Mouse (Mus musculus): Measurements from ENCODE around the gene Adamtsl1. TPM values are rescaled to one million over a fixed set of nuclear protein-coding genes. Genes with fewer than 3 reads are reported as not detected.

Adamtsl1 gene
- polyA plus RNA-seq, 2 experiments: 0.11 to 0.23 TPM

DNA sequence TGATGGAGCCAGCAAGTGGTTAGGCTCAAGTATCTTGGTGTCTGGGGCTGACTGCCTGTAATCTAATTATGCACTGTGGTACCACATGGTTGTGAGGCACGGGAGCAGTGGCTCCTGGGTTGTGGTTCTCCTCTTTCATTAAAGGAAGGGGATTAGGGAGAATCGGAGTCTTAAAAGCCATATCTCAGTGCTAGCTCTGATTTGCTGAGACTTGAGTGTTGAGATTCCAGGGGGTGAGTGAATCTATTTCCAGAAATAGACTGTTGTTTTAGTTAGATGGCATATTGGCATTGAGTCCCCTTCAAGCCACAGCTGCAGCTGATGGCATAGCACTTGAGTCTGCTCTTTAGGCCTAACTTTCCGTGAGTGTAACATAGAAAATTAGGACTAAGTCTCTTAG is 877.2 kb downstream of the Adamtsl1 start:
- H3K9me3 ChIP-seq (ENCODE audit: control insufficient read depth, low read length): no peaks in the 10 kb centered on the region
- H3K4me1 ChIP-seq (replicated peaks; ENCODE audit: control insufficient read depth in 2 of 2, insufficient read depth in 2 of 2, low read length in 1 of 2): no peaks in the 10 kb centered on the region
- DNase-seq (ENCODE audit: low read depth in 3 of 3, low spot score in 3 of 3) (no peak), ATAC-seq (ENCODE audit: insufficient read depth) (no peak)
- WGBS (ENCODE audit: insufficient replicate concordance): 42% methylated on average over 3 of the region's 3 CpGs
- H3K27me3 ChIP-seq (ENCODE audit: control insufficient read depth, insufficient read depth, low read length): no peaks in the 10 kb centered on the region
- no peak overlapping the region for H3K9ac ChIP-seq (replicated peaks)
- H3K27ac ChIP-seq: no peak overlapping the region
- H3K4me3 ChIP-seq (ENCODE audit: insufficient read depth in 1 of 2, low read depth in 2 of 2, low read length in 2 of 2): no peak overlapping the region
- TF ChIP-seq CTCF (IDR thresholded peaks at IDR 0.05; ENCODE audit: low read depth) (no peak), EP300 (IDR thresholded peaks at IDR 0.05; ENCODE audit: low read depth) (no peak)
- no peaks in the 10 kb centered on the region for H3K36me3 ChIP-seq (replicated peaks; ENCODE audit: control insufficient read depth, insufficient read depth, low read depth)
- H3K4me2 ChIP-seq (ENCODE audit: low read depth): no peak overlapping the region

DNA sequence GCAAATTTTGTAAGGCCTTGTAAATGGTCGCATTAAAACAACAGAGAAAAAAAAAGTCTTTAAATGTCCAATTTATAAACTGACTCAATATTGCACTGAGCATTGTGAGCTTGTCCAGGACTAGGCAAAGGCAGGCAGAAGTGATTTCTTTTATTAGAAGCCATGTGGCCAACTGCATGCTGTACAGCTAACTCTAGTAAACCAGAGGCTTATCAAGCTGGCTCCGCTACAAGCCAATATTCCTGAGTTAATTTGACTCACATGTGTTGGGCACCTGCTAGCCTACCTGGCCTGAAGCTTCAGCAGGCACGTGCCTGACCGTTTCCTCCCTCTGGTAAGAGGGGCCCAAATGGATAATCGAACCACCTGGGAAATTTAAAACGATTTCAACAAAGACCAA is 881.7 kb downstream of the Adamtsl1 start:
- no peaks in the 10 kb centered on the region for H3K27me3 ChIP-seq (ENCODE audit: control insufficient read depth, insufficient read depth, low read length)
- no peak overlapping the region for H3K4me3 ChIP-seq (ENCODE audit: insufficient read depth in 1 of 2, low read depth in 2 of 2, low read length in 2 of 2)
- 54% methylated on average over 6 of the region's 6 CpGs for WGBS (ENCODE audit: insufficient replicate concordance)
- H3K9ac ChIP-seq (replicated peaks): no peak overlapping the region
- H3K36me3 ChIP-seq (replicated peaks; ENCODE audit: control insufficient read depth, insufficient read depth, low read depth): no peaks in the 10 kb centered on the region
- H3K27ac ChIP-seq: no peak overlapping the region
- H3K4me2 ChIP-seq (ENCODE audit: low read depth): no peak overlapping the region
- H3K9me3 ChIP-seq (ENCODE audit: control insufficient read depth, low read length): no peaks in the 10 kb centered on the region
- no peak for TF ChIP-seq EP300 (IDR thresholded peaks at IDR 0.05; ENCODE audit: low read depth)
- TF ChIP-seq CTCF (IDR thresholded peaks at IDR 0.05; ENCODE audit: low read depth): no peak
- no peak for DNase-seq (ENCODE audit: low read depth in 3 of 3, low spot score in 3 of 3)
- H3K4me1 ChIP-seq (replicated peaks; ENCODE audit: control insufficient read depth in 2 of 2, insufficient read depth in 2 of 2, low read length in 1 of 2): no peaks in the 10 kb centered on the region
- no peak for ATAC-seq (ENCODE audit: insufficient read depth)

DNA sequence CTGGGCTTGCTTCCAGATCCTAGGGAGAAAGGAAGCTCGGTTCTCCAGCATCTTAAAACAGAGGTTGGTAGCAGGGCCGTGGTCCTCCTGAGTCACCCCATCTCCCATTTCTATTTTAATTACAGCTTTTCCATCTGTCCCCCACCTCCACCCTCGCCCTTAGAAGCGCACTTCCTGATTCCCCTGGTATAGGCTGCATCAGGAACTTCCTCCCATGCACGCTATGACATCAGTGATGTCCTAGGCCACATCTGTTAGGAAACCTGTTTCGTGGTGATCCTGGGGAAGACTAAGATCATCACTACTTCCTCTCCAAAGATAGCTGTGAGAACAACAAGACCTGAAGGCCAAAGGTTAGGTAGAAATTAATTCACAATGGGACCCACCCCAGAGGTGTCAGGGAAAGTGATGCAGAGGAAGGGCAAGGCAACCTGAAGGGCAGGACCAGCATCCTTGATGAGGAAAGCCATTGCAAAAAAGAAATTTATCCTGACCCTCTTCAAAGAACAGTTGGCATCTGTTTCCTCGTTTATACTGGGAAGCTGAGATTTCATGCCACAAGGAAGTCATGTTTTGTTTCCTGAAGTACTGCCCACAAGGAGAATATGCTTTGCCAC is 882.8 kb downstream of the Adamtsl1 start:
- Histone ChIP-seq H3K4me3 (ENCODE audit: insufficient read depth in 1 of 2, low read depth in 2 of 2, low read length in 2 of 2) (no peak overlapping the region), H3K9ac (replicated peaks) (no peak overlapping the region), H3K27ac (no peak overlapping the region), H3K9me3 (ENCODE audit: control insufficient read depth, low read length) (no peaks in the 10 kb centered on the region), H3K4me1 (replicated peaks; ENCODE audit: control insufficient read depth in 2 of 2, insufficient read depth in 2 of 2, low read length in 1 of 2) (no peaks in the 10 kb centered on the region), H3K27me3 (ENCODE audit: control insufficient read depth, insufficient read depth, low read length) (no peaks in the 10 kb centered on the region), H3K36me3 (replicated peaks; ENCODE audit: control insufficient read depth, insufficient read depth, low read depth) (no peaks in the 10 kb centered on the region), H3K4me2 (ENCODE audit: low read depth) (no peak overlapping the region)
- WGBS (ENCODE audit: insufficient replicate concordance): 41% methylated on average over 7 of the region's 7 CpGs
- ATAC-seq (ENCODE audit: insufficient read depth): no peak
- TF ChIP-seq EP300 (IDR thresholded peaks at IDR 0.05; ENCODE audit: low read depth): no peak
- TF ChIP-seq CTCF (IDR thresholded peaks at IDR 0.05; ENCODE audit: low read depth): no peak
- no peak for DNase-seq (ENCODE audit: low read depth in 3 of 3, low spot score in 3 of 3)

DNA sequence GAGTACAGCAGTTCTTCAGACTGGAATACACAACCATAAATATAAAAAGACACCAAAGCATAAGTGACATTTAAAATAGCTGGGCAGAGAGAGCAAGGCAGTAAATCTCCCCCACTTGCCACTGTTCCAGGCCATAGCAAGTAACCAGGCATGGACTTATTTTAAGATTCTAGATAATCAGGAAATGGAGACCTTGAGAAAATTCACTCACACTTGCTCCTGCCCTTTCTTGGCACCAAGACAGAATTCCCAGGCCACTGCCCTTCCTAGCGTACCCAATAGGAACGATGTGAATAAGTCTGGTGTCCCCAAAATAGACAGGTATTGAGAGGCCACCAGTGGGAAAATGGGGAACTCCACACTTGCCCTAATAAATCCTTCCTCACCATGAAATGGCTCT is 883.5 kb downstream of the Adamtsl1 start:
- no peak overlapping the region for H3K9ac ChIP-seq (replicated peaks)
- ATAC-seq (ENCODE audit: insufficient read depth): no peak
- H3K27me3 ChIP-seq (ENCODE audit: control insufficient read depth, insufficient read depth, low read length): no peaks in the 10 kb centered on the region
- no peaks in the 10 kb centered on the region for H3K9me3 ChIP-seq (ENCODE audit: control insufficient read depth, low read length)
- H3K4me2 ChIP-seq (ENCODE audit: low read depth): no peak overlapping the region
- DNase-seq (ENCODE audit: low read depth in 3 of 3, low spot score in 3 of 3): no peak
- no peak overlapping the region for H3K27ac ChIP-seq
- 68% methylated on average over 2 of the region's 2 CpGs for WGBS (ENCODE audit: insufficient replicate concordance)
- no peaks in the 10 kb centered on the region for H3K4me1 ChIP-seq (replicated peaks; ENCODE audit: control insufficient read depth in 2 of 2, insufficient read depth in 2 of 2, low read length in 1 of 2)
- H3K4me3 ChIP-seq (ENCODE audit: insufficient read depth in 1 of 2, low read depth in 2 of 2, low read length in 2 of 2): no peak overlapping the region
- TF ChIP-seq EP300 (IDR thresholded peaks at IDR 0.05; ENCODE audit: low read depth) (no peak), CTCF (IDR thresholded peaks at IDR 0.05; ENCODE audit: low read depth) (no peak)
- H3K36me3 ChIP-seq (replicated peaks; ENCODE audit: control insufficient read depth, insufficient read depth, low read depth): no peaks in the 10 kb centered on the region

DNA sequence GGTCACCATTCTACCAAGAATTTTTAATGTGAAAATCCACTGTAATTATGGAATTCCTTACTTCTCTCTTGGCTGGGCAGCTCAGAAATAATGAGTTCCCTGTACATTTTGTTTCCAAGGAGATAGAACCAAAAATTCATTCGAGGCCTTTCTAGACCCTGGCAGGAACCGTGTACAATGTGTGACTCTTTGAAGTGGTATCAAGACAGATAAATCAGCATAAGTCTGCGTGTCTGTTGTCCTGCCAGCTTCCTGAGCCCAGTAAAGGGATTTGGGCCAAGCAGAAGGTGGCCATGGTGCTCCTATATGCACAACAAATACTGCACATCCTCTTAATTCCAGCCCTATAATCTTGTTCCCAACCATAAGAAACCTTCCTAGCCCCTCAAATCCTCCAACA is 887.1 kb downstream of the Adamtsl1 start:
- no peak overlapping the region for H3K4me2 ChIP-seq (ENCODE audit: low read depth)
- no peak for ATAC-seq (ENCODE audit: insufficient read depth)
- no peaks in the 10 kb centered on the region for H3K36me3 ChIP-seq (replicated peaks; ENCODE audit: control insufficient read depth, insufficient read depth, low read depth)
- H3K9ac ChIP-seq (replicated peaks): no peak overlapping the region
- no peaks in the 10 kb centered on the region; a peak in 1 of 4 replicates for H3K4me1 ChIP-seq (replicated peaks; ENCODE audit: control insufficient read depth in 2 of 2, insufficient read depth in 2 of 2, low read length in 1 of 2)
- H3K9me3 ChIP-seq (ENCODE audit: control insufficient read depth, low read length): no peaks in the 10 kb centered on the region
- H3K27me3 ChIP-seq (ENCODE audit: control insufficient read depth, insufficient read depth, low read length): no peaks in the 10 kb centered on the region
- WGBS (ENCODE audit: insufficient replicate concordance): 53% methylated on average over 3 of the region's 3 CpGs
- no peak overlapping the region for H3K27ac ChIP-seq
- no peak for DNase-seq (ENCODE audit: low read depth in 3 of 3, low spot score in 3 of 3)
- H3K4me3 ChIP-seq (ENCODE audit: insufficient read depth in 1 of 2, low read depth in 2 of 2, low read length in 2 of 2): no peak overlapping the region
- no peak for TF ChIP-seq CTCF (IDR thresholded peaks at IDR 0.05; ENCODE audit: low read depth)
- TF ChIP-seq EP300 (IDR thresholded peaks at IDR 0.05; ENCODE audit: low read depth): no peak
